Mouse (Mus musculus) MEL (cell line): ENCODE results near the gene Bmpr1a.

ENCODE experiments used
- HCFC1 ChIP-seq: IDR thresholded peaks from 2 replicates; pipeline ENCODE4 v1.6.1; 2012; ENCODE audit warnings: low read depth, mild to moderate bottlenecking, inconsistent platforms, low read length, improper control_type of control experiment, moderate library complexity
- POLR2A ChIP-seq, 2 experiments: IDR thresholded peaks; 2 replicates each; pipeline ENCODE4 v1.6.1; 2011 to 2012; ENCODE audit warnings: low read length in 2 of 2, mild to moderate bottlenecking in 2 of 2, control low read depth in 1 of 2, improper control_type of control experiment in 1 of 2, low read depth in 1 of 2, moderate library complexity in 1 of 2; ENCODE audit not compliant: control insufficient read depth in 1 of 2, insufficient read depth in 1 of 2, poor library complexity in 1 of 2

- no peak for TF ChIP-seq POLR2A (IDR thresholded peaks at IDR 0.05; ENCODE audit: control insufficient read depth in 1 of 2, insufficient read depth in 1 of 2, low read depth in 1 of 2, low read length in 2 of 2, poor library complexity in 1 of 2)
- TF ChIP-seq HCFC1 = no peak
These were observed 36.9 kb downstream of the Bmpr1a start for GRCm38 (mm10) chr14:34466291-34466690.
